Mouse (Mus musculus) midbrain, embryonic 14.5 days (tissue): ENCODE measurements around the gene Ak9. TPM values are rescaled to one million over a fixed set of nuclear protein-coding genes. Genes with fewer than 3 reads are reported as not detected.
A peak's percentile ranks its signal among the peaks of the same experiment; 100 is the strongest.

ENCODE experiments used
- ATAC-seq: fragments of 200-750 bp; cut with Nextera tagmentation; 2 replicates; pipeline ENCODE4 v1.8.0; 2017; ENCODE audit warnings: moderate number of reproducible peaks, moderate library complexity; ENCODE audit not compliant: low FRiP score, low TSS enrichment
- DNase-seq: peaks from one replicate; pipeline ENCODE4 v3.0.0-alpha.2; 2015
- H3K27ac ChIP-seq: fragments of 300-500 bp; sonication (generic); replicated peaks from 2 replicates; pipeline ENCODE4 v1.5.1; 2014; ENCODE audit warnings: mild to moderate bottlenecking, low read depth, low read length, moderate library complexity
- H3K27me3 ChIP-seq: fragments of 300-500 bp; sonication (generic); 2 replicates; pipeline ENCODE4 v1.6.1; 2014; ENCODE audit warnings: low read length, control low read depth, mixed read lengths; ENCODE audit not compliant: control insufficient read depth, insufficient read depth
- H3K36me3 ChIP-seq: fragments of 300-500 bp; sonication (generic); 2 replicates; pipeline ENCODE4 v1.6.1; 2014; ENCODE audit warnings: low read length, control low read depth; ENCODE audit not compliant: control insufficient read depth, insufficient read depth
- H3K4me1 ChIP-seq: fragments of 300-500 bp; sonication (generic); 2 replicates; pipeline ENCODE4 v1.6.1; 2014; ENCODE audit warnings: mild to moderate bottlenecking, antibody characterized with exemption, low read length, control low read depth; ENCODE audit not compliant: control insufficient read depth, insufficient read depth
- H3K4me2 ChIP-seq: fragments of 300-500 bp; sonication (generic); 2 replicates; pipeline ENCODE4 v1.6.1; 2014; ENCODE audit warnings: mild to moderate bottlenecking, low read length, moderate library complexity
- H3K4me3 ChIP-seq: fragments of 300-500 bp; sonication (generic); replicated peaks from 2 replicates; pipeline ENCODE4 v1.5.1; 2014; ENCODE audit warnings: low read depth, low read length
- H3K9ac ChIP-seq: fragments of 300-500 bp; sonication (generic); replicated peaks from 2 replicates; pipeline ENCODE4 v1.6.1; 2014; ENCODE audit warnings: mild to moderate bottlenecking, low read length, moderate library complexity
- H3K9me3 ChIP-seq: fragments of 300-500 bp; sonication (generic); 2 replicates; pipeline ENCODE4 v1.6.1; 2016; ENCODE audit warnings: low read length, control low read depth, mixed read lengths; ENCODE audit not compliant: control insufficient read depth
- WGBS: fragments of 180-500 bp; shearing (Covaris S2); extraction: QIAGEN DNeasy Blood & Tissue Kit; methylation state at CpG from one replicate; pipeline ENCODE4 v1.1.7; 2014; 5-methylcytosine and 5-hydroxymethylcytosine counted together
- polyA plus RNA-seq: library from polyadenylated mRNA; unstranded; fragments of >200 nt; fragmentation: Nextera tagmentation; extraction: Ambion mirVana; gene quantifications from 2 replicates; pipeline ENCODE4 v1.2.1, GENCODE M21; 2014

The Ak9 gene
- polyA plus RNA-seq, 1 experiment from 2014 or later, result 0.08 TPM

DNA sequence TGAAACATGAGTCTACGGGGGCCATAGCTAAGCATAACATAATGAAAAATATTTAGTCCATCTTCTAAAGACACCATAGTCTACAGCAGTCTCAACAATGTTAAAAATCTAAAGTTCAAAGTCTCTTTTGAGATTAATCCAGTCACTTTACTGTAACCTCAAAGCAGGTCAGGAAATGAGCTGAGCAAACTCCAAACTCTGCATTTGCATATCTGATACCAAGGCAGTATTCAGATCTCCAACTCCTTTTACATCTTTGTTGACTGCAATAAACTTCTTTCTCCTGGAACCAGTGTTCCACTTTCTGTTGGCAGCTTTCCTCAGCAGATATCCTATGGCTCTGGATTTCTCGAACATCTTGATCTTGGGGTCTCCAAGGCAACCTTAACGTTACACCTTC is 166.9 kb downstream of the Ak9 start:
- no peak for ATAC-seq
- no peak overlapping the region for H3K4me3 ChIP-seq
- no peak overlapping the region for H3K9ac ChIP-seq
- WGBS, result 91% methylated on average over 3 of the region's 3 CpGs
- H3K36me3 ChIP-seq, result peaks cover 10% of the 10 kb centered on the region; the same call in 1 of the 2 replicates
- H3K27me3 ChIP-seq, result no peaks in the 10 kb centered on the region
- no peaks in the 10 kb centered on the region for H3K9me3 ChIP-seq
- no peak overlapping the region for H3K4me2 ChIP-seq
- no peak overlapping the region for H3K27ac ChIP-seq
- H3K4me1 ChIP-seq, result peaks cover under 1% of the 10 kb centered on the region; the same call in 1 of the 2 replicates
- DNase-seq, result no peak

DNA sequence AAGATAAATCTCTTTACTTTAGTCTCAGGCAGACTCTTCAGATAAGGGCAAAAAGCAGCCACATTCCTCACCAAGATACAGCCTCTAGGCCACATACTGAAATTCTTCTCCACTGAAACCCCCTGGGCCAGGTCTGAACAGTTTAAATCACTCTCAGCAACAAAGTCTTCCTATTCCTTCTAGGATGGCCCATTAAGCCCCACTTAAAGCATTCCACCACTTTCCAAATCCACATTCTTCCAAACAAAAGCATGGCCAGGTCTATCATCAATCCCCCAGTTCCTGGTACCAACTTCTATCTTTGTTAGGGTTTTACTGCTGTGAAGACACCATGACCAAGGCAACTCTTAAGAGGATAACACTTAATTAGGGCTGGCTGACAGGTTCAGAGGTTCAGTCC is 168.8 kb downstream of the Ak9 start:
- H3K9ac ChIP-seq, result no peak overlapping the region
- H3K4me2 ChIP-seq, result no peak overlapping the region
- no peaks in the 10 kb centered on the region for H3K27me3 ChIP-seq
- 0 out of 2 replicates have a peak, but pooled peaks cover 4% of the 10 kb centered on the region for H3K36me3 ChIP-seq
- ATAC-seq (no peak), DNase-seq (no peak)
- H3K9me3 ChIP-seq, result no peaks in the 10 kb centered on the region
- peaks cover 17% of the 10 kb centered on the region for H3K4me1 ChIP-seq
- H3K4me3 ChIP-seq, result no peak overlapping the region
- H3K27ac ChIP-seq, result no peak overlapping the region

DNA sequence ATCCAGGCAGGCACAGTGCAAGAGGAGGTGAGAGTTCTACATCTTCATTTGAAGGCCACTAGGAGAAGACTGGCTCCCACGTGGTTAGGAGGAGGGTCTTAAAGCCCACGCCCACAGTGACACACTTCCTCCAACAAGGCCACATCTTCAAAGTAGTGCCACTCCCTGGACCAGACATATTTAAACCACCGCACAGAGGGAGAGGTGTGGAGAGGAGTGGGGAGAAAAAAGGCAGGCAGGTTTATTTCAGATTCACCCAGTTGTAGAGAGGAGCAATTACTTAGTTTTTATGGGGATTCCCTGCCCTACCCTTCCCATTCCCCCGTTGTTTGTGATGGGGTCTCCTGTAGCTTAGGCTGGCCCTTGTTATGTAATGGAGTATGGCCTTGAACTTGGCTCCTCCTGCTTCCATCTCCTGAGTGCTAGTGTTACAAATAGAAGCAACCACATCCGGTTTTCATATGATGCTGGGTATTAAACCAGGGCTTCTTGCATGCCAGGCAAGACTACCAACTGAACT is 169.2 kb downstream of the Ak9 start:
- H3K9ac ChIP-seq, result no peak overlapping the region
- H3K4me3 ChIP-seq, result no peak overlapping the region
- H3K27ac ChIP-seq, result no peak overlapping the region
- H3K4me1 ChIP-seq, result peaks cover 20% of the 10 kb centered on the region
- no peak for DNase-seq
- H3K4me2 ChIP-seq, result no peak overlapping the region
- no peak for ATAC-seq
- no peaks in the 10 kb centered on the region for H3K9me3 ChIP-seq
- H3K27me3 ChIP-seq, result no peaks in the 10 kb centered on the region
- WGBS, result 77% methylated on average over 5 of the region's 5 CpGs
- H3K36me3 ChIP-seq, result 0 out of 2 replicates have a peak, but pooled peaks cover 4% of the 10 kb centered on the region

GRCm38 (mm10) chr10:41473782-41474468 is 170.1 kb downstream of the Ak9 start:
- no peak overlapping the region for H3K4me3 ChIP-seq
- no peaks in the 10 kb centered on the region for H3K27me3 ChIP-seq
- ATAC-seq, result no peak
- no peak overlapping the region for H3K4me2 ChIP-seq
- DNase-seq, result no peak
- H3K9ac ChIP-seq, result no peak overlapping the region
- peaks cover 21% of the 10 kb centered on the region for H3K4me1 ChIP-seq
- H3K36me3 ChIP-seq, result no peaks in the 10 kb centered on the region
- H3K9me3 ChIP-seq, result no peaks in the 10 kb centered on the region
- no peak overlapping the region for H3K27ac ChIP-seq
- WGBS, result 89% methylated on average over 6 of the region's 6 CpGs

- no peak for ATAC-seq
- Histone ChIP-seq H3K27ac (no peak overlapping the region), H3K4me1 (peaks cover 21% of the 10 kb centered on the region), H3K4me2 (no peak overlapping the region), H3K9me3 (no peaks in the 10 kb centered on the region), H3K9ac (no peak overlapping the region), H3K27me3 (no peaks in the 10 kb centered on the region), H3K36me3 (no peaks in the 10 kb centered on the region), H3K4me3 (no peak overlapping the region)
- 93% methylated on average over 1 of the region's 1 CpGs for WGBS
- no peak for DNase-seq
Measured at GRCm38 (mm10) chr10:41474981-41475391, 171.2 kb downstream of the Ak9 start.

GRCm38 (mm10) chr10:41476171-41477017 is 172.6 kb downstream of the Ak9 start, which contains the start of gene Mical1:
Gene Mical1 (plus strand): TSS chr10:41476314.
- Histone ChIP-seq H3K27me3 (no peaks in the 10 kb centered on the region), H3K9ac (peak within 1 kb of the TSS; percentile 66), H3K36me3 (no peaks in the 10 kb centered on the region), H3K4me2 (peak within 1 kb of the TSS; percentile 93), H3K4me1 (peaks cover 21% of the 10 kb centered on the region), H3K27ac (peak within 1 kb of the TSS; percentile 74), H3K9me3 (no peaks in the 10 kb centered on the region), H3K4me3 (peak within 1 kb of the TSS; percentile 53)
- DNase-seq, result peak; percentile 72
- peak; percentile 61 for ATAC-seq
- WGBS, result under 1% methylated on average over 35 of the region's 35 CpGs

DNA sequence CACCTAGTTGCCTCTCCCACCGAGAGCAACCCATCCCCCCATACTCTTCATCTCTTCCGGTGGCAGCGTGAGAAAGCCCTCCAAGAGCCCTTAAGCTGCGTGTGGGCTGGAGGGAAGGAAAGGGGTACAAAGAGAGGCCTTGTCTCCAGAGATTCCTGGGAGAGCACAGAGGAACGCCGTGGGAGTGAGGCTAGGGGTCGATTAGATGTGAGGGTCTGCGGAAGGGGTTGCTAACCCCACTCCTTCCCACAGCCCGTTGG is 173.2 kb downstream of the Ak9 start:
- peak overlapping the region; percentile 53 for H3K4me3 ChIP-seq
- peaks cover under 1% of the 10 kb centered on the region; the same call in 1 of the 2 replicates for H3K36me3 ChIP-seq
- ATAC-seq (peak; percentile 34; the same call in 1 of the 2 replicates), DNase-seq (peak; percentile 75)
- H3K4me1 ChIP-seq, result peaks cover 21% of the 10 kb centered on the region
- peak overlapping the region; percentile 66 for H3K9ac ChIP-seq
- 0% methylated on average over 9 of the region's 9 CpGs for WGBS
- H3K27me3 ChIP-seq, result no peaks in the 10 kb centered on the region
- H3K9me3 ChIP-seq, result no peaks in the 10 kb centered on the region
- peak overlapping the region; percentile 74 for H3K27ac ChIP-seq
- peak overlapping the region; percentile 93 for H3K4me2 ChIP-seq

DNA sequence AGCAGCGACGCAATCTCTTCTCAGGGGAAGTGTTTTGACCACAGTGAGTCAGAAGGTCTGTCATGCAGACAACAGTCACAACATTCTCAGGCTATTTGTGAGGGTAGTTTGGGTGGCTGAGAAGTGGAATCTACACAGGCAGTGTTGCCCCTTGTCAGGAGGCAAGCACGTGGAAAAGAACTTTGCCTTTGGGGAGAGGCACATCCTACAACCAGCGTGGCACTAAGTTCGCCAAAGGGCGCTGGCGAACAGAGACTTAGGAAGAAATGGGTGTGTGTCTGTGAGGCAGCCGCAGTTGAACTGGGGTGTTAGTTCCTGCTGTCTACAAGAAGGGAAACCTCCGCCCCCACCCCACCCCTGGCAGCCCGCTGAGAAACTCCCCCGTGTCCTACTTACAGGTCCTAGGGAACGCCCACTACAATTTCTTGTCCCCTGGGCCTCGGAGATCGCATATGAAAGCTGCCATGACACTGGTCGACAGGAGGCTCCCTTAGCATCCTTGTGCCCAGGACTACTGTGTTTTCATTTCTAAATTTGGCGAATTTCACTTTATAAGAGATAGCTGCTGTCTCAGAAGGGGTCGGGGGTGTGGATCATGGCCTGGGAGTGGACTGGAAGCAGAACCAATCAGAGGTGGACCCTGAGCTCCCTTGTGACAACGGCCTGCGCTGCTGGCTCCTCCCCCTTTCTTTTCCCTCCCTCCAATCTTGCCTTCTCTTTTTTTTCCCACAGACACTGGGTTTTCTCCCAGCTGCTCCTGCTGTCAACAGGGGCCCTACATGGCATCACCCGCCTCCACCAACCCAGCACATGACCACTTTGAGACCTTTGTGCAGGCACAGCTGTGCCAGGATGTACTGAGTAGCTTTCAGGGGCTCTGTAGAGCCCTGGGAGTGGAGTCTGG is 173.8 kb downstream of the Ak9 start:
- Histone ChIP-seq H3K9me3 (no peaks in the 10 kb centered on the region), H3K4me3 (peak overlapping the region; percentile 53), H3K36me3 (peaks cover 6% of the 10 kb centered on the region; the same call in 1 of the 2 replicates), H3K4me2 (peak overlapping the region; percentile 93), H3K9ac (peak overlapping the region; percentile 66; the same call in 1 of the 2 replicates), H3K27ac (peak overlapping the region; percentile 74), H3K4me1 (peaks cover 21% of the 10 kb centered on the region), H3K27me3 (no peaks in the 10 kb centered on the region)
- 2% methylated on average over 20 of the region's 20 CpGs for WGBS
- ATAC-seq (peak; percentile 70), DNase-seq (peak; percentile 67)
